Mouse (Mus musculus): ENCODE data around the gene Trpv4.

The Trpv4 gene

GRCm38 (mm10) chr5:114588416-114588815 is 69.8 kb downstream of the Trpv4 start:
- no peak for DNase-seq

GRCm38 (mm10) chr5:114587908-114588307 is 70.3 kb downstream of the Trpv4 start:
- no peak for DNase-seq

- DNase-seq: no peak
Measured at GRCm38 (mm10) chr5:114585682-114586081, 72.5 kb downstream of the Trpv4 start.

- no peak for DNase-seq
Measured at GRCm38 (mm10) chr5:114584293-114585104, 73.7 kb downstream of the Trpv4 start.

- DNase-seq: no peak
Measured at GRCm38 (mm10) chr5:114583490-114584175, 74.6 kb downstream of the Trpv4 start.

- no peak for DNase-seq
Measured at GRCm38 (mm10) chr5:114583046-114583445, 75.2 kb downstream of the Trpv4 start.

GRCm38 (mm10) chr5:114581486-114581885 is 76.7 kb downstream of the Trpv4 start:
- no peak for DNase-seq

GRCm38 (mm10) chr5:114579714-114580357 is 78.4 kb downstream of the Trpv4 start:
- DNase-seq: peak; percentile 37

- DNase-seq: no peak
Measured at GRCm38 (mm10) chr5:114578361-114578760, 79.9 kb downstream of the Trpv4 start.

GRCm38 (mm10) chr5:114575986-114576605 is 82.1 kb downstream of the Trpv4 start:
- peak; percentile 58 for DNase-seq

GRCm38 (mm10) chr5:114575530-114575929 is 82.7 kb downstream of the Trpv4 start:
- DNase-seq: no peak

- DNase-seq: no peak
Measured at GRCm38 (mm10) chr5:114575010-114575409, 83.2 kb downstream of the Trpv4 start.

GRCm38 (mm10) chr5:114573920-114574628 is 84.1 kb downstream of the Trpv4 start:
- DNase-seq: no peak

GRCm38 (mm10) chr5:114572997-114573396 is 85.2 kb downstream of the Trpv4 start:
- DNase-seq: no peak
